Mouse (Mus musculus) adrenal gland, postnatal 36 days (tissue): ENCODE measurements around the gene Cubn. TPM values are rescaled to one million over a fixed set of nuclear protein-coding genes. Genes with fewer than 3 reads are reported as not detected.
A peak's percentile ranks its signal among the peaks of the same experiment; 100 is the strongest.

Experiments
- DNase-seq, 2 experiments: peaks; one replicate each; pipeline ENCODE4 v3.0.0; 2021; ENCODE audit warnings: mixed read lengths in 1 of 2
- total RNA-seq, 2 experiments: library from RNA; stranded (reverse); gene quantifications; 2 replicates each; pipeline ENCODE4 v1.2.3; 2021

Gene Cubn
- total RNA-seq, 2 experiments from 2014 or later = 0.26 to 0.33 TPM

- peak; percentile 20 to 31 for DNase-seq
Observed at GRCm38 (mm10) chr2:13484566-13484965, 7.0 kb downstream of the Cubn start.

DNA sequence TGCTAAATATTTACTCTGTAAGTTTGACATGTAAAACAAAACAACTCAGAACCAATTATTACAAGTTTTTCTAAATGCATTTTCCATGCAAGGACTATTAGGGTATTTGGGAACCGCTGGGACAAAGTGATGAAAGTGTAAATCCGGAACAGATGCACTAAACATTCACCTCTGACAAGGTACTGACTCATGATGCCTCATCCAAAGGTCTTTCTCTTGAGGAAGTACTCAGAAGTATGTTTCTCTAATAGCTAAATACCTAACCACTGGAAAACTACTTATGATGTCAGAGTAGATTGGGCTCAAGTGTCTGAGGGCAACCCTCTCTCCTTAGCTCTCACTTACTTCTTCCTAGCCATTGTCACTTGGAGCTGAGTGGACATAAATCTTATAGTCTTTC is 10.9 kb downstream of the Cubn start:
- DNase-seq = no peak

- no peak for DNase-seq
Observed at GRCm38 (mm10) chr2:13479165-13479564, 12.4 kb downstream of the Cubn start.

DNA sequence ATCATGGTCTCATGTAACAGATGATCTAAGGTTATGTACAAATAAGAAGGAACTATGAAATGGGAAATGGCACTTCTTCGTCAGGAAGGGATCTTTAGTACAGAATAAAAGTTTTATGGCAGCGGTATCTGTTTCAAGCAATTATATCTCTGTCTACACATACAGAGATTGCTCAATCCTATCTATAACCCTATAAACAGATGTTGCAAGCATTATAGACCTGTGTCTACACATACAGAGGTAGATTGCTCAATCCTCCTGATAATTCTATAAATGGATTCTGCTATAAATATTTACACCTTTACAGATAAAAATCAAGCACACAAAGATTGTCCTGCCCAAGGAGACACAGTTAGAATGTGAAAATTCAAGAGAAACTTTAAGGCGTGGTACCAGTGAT is 21.5 kb downstream of the Cubn start:
- DNase-seq = no peak

DNA sequence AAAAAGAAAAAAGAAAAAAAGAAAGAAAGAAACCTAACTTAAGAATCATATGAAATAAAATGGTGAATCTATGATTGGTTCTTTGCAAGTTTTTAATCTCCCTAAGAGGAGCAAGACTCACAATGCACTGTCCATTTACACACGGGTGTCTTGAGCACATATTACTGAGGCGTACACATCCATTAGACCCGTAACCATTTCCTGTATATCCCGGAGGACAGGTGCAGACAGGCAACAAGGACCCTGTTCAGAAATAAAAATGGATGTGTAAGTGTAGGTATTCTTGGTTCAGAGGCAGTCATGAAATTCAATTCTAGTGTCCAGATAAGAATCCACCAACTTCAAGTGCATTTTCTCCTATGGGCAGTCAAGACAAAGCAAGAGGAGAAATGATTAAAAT is 22.0 kb downstream of the Cubn start:
- DNase-seq = no peak

DNA sequence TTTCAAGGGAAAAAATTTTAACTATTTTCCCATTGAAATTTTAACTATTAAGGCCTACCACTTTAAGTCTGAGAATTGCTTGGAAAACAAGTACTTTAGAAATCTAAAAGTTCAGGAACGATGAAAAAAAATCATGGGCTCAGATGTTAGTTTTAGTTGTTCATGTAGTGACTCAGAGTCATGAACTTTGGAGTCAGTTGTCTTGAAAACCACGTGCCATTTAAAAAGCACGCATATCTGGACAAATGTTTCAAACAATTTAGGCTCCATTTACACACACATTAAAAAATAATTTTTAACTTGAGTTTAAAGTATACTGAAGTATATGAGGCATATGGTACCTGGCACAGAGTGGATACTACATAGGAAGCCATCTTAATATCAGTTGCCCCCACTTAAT is 24.9 kb downstream of the Cubn start:
- no peak for DNase-seq

DNA sequence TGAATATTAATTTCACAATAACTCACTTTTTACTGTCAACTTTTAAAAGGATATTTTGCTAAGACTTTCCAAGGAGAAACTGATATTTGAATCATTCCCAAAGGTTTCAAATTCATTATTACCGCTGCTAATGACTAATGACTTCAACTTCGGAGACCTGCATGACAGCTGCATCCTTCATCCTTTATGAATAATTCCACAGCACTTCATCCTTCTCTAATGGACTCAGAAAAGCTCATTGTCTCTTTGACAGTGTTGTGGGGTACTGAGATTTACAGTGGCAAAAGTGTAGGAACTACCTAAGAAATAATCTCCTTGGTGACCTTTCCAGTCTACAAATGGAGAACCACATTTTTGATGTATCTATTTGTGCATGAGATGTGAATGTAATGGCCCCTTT is 33.5 kb downstream of the Cubn start:
- DNase-seq = no peak

GRCm38 (mm10) chr2:13456821-13457220 is 34.8 kb downstream of the Cubn start:
- no peak for DNase-seq

- no peak for DNase-seq
Observed at GRCm38 (mm10) chr2:13451495-13452491, 39.8 kb downstream of the Cubn start.

DNA sequence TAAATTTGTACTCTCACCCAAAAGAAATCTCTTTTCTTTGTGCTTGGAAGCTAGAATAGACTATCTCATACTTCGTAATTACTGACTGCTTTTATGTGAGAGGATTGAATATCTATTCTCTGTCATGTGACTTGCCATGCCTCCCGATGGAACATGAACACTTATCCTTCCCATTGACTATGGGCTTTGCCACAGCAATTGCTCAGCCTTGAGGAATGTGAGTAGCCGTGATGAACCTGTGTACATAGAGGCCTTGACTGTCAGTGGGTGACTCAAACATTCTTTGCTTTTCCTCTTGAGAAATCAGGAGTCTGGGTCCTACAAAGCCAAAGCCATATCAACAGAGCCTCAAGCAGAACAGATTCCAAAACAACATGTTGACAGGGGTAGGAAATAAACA is 40.7 kb downstream of the Cubn start:
- peak; percentile 10 to 28 for DNase-seq

GRCm38 (mm10) chr2:13450470-13450869 is 41.1 kb downstream of the Cubn start:
- DNase-seq = no peak

- DNase-seq = no peak
Observed at GRCm38 (mm10) chr2:13445156-13445555, 46.5 kb downstream of the Cubn start.

DNA sequence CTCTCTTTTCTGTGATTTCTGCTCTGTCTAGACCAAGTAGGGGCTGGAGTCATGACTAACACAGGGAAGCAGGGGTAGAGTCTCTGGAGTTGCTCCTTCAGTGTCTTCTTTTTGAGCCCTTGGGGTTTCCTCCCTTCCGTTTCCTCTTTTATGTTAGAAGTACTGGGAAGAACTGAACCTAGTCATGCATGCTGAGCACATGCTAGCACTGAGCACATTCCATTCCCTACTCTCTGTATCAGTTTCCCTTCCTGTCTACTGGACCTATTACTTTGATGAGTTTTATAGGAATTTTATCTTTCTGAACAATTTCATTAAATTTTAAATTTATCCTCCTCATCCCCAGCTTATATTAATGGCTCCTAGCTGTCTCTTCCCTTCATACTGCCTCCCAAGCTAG is 52.6 kb downstream of the Cubn start:
- no peak for DNase-seq

- no peak for DNase-seq
Observed at GRCm38 (mm10) chr2:13438275-13438845, 53.3 kb downstream of the Cubn start.

DNA sequence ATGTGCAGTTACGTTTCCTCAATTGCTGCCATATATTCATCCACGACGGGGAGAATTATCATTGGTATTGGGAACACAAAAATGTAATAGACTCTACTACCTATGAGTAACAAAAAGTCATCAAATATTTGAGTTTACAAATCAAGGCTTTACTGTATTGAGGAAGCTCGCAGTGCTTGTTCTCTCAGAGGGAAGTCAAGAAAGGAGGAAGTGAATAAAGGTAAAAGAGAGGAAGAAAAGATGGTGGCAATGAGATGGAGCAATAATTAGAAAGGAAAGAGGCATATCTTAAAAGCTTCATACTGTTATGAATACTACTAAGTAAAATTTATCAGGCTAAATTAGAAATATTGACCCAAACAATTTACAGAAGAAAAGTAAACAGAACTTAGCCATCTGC is 59.6 kb downstream of the Cubn start:
- no peak for DNase-seq

GRCm38 (mm10) chr2:13421974-13422760 is 69.4 kb downstream of the Cubn start:
- peak in 1 of 2 experiments; percentile 9 for DNase-seq

- DNase-seq = no peak
Observed at GRCm38 (mm10) chr2:13416765-13417524, 74.7 kb downstream of the Cubn start.

DNA sequence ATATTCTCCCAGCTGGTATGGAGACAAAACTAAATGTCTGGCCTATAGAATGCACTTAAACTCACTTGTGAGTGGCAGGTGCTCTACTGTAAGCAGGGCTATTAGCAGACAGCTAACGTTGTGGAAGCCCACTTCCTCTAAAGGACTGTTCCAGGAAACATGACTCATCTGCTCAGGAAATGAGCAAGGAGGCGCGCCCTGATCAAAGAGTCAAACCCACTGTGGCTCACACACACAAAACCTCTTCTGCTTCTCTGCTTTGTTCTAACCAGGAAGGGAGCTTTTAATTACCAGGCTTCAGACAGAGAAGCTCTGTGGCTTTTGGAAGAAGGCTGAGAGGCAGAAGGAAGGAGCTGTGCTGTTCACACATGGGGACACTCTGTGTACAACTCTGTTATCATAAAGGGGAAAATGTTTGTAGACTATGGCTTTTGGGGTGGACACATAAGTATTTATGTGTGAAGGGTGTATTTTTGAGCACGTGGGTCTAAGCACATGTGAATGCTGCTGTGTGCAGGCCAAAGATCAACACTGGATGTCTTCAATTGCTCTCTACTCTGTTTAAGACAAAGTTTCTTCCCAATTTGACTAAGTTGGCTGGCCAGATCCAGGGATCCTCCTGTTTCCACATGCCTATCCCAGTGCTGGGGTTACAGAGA is 78.0 kb downstream of the Cubn start:
- peak; percentile 33 to 52 for DNase-seq

DNA sequence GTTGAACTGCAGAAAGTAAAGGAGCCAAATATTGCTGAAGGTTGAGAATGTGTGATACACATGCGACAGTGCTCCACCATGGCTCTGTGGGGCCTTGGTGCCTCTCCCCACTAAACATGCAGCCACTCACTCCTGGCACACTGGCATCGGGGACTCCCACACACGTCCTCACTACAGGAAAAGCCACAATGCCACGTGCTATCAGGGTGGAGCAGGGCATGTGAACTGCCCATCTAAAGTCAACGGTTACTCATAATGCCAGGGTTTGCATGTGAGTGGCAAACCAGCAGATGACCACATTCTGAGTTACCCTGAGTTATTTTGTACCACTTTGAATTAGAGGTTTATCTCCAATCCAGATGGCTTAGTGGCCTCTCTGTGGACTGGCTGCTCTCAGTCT is 81.0 kb downstream of the Cubn start:
- peak in 1 of 2 experiments; percentile 7 for DNase-seq

- DNase-seq = peak; percentile 7 to 17
Observed at GRCm38 (mm10) chr2:13409767-13410519, 81.7 kb downstream of the Cubn start.

DNA sequence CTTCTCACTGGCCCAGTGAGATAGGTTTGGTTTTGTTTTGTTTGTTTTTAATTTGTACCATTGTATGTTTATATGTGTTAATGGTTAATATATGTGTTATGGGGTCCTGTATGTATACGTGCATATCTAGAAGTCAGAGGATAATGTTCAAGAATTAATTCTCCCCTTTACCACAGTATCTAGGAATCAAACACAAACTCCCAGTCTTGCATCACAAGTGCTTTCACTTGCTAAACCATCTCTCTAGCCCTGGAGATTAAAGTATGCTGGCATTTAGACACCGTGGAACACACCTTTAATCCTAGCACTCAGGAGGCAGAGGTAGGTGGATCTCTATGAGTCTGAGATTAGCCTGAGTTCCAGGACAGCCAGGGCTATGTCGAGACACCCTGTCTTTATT is 83.3 kb downstream of the Cubn start:
- no peak for DNase-seq
